Comparison of ENCODE assay signal across 21 mouse cellular contexts in the genomic region with DNA sequence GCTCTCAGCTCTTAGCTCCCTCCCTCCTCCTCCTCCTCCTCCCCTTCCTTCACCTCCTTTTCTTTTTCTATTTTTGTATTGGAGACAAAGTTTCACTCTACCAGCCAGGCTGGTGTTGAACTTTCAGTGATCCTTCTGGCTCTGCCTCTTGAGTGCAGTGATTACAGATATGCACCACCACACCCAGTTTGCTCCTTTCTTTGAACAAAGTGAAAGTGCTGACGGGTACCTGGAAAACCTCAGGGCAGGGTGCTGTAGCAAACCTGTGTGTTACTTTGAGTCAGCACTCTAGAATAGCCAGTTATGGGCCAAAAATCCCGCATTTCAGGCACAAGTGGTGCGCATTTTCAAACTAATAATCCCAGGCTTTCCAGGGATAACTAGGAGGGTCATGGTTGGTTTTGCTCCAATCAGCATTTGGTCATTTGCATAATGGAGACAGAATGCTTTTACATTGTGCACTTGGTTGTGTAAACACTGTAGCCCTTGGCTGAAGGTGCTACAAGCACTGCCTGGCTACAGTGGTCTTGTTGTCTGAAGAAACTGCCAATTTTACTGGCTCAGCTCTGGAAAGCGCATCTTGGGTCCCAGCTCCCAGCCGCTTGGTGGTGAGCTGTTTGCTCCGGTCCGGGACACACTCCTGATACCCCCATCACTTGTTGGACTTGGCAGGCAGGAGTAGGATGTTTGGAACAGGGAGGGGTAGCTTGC. TPM values are rescaled to one million over a fixed set of nuclear protein-coding genes. Genes with fewer than 3 reads are reported as not detected.
DNase-seq lines count a peak whose midpoint lies in the region; ATAC-seq and TF ChIP-seq lines count a peak whose summit lies in the region.
"Had no signal": no experiment of that assay in that cellular context is flagged by ENCODE, and none has a peak within 500 bp of the region (broad histone marks: within the 10 kb centered on the region; RNA-seq: fewer than 3 reads in every experiment).

No protein-coding gene starts in this region.

- TF ChIP-seq CTCF in lung, postnatal 0 days (IDR thresholded peaks at IDR 0.05), result no peak
- TF ChIP-seq CTCF in gastrocnemius, adult 2 months (IDR thresholded peaks at IDR 0.05), result no peak

- 0 out of 2 replicates have a peak overlapping the region, but pooled peaks have one; percentile 29 for H3K27ac ChIP-seq in heart, embryonic 10.5 days
- no peak overlapping the region for H3K27ac ChIP-seq in lung, postnatal 0 days (ENCODE audit: low read length)
- no peak overlapping the region for H3K27ac ChIP-seq in forebrain, embryonic 13.5 days
- peak overlapping the region; percentile 63; the same call in 1 of the 2 replicates for H3K27ac ChIP-seq in stomach, embryonic 15.5 days
- H3K27ac ChIP-seq in gastrocnemius, adult 2 months, result no peak overlapping the region
- H3K27ac ChIP-seq: hindbrain, embryonic 10.5 days; neural tube, embryonic 12.5 days had no signal

- H3K36me3 ChIP-seq in heart, embryonic 10.5 days, result no peaks in the 10 kb centered on the region
- H3K36me3 ChIP-seq in lung, postnatal 0 days (ENCODE audit: insufficient read depth, low read length), result no peaks in the 10 kb centered on the region
- no peaks in the 10 kb centered on the region for H3K36me3 ChIP-seq in forebrain, embryonic 13.5 days (ENCODE audit: poor library complexity, severe bottlenecking)
- H3K36me3 ChIP-seq in stomach, embryonic 15.5 days, result no peaks in the 10 kb centered on the region
- H3K36me3 ChIP-seq: hindbrain, embryonic 10.5 days; neural tube, embryonic 12.5 days had no signal

- H3K4me1 ChIP-seq in heart, embryonic 10.5 days, result peaks cover 16% of the 10 kb centered on the region
- H3K4me1 ChIP-seq in lung, postnatal 0 days (ENCODE audit: insufficient read depth, low read depth, low read length), result no peaks in the 10 kb centered on the region
- peaks cover 44% of the 10 kb centered on the region for H3K4me1 ChIP-seq in forebrain, embryonic 13.5 days
- peaks cover 16% of the 10 kb centered on the region; the same call in 1 of the 2 replicates for H3K4me1 ChIP-seq in stomach, embryonic 15.5 days

- no peak overlapping the region for H3K9ac ChIP-seq in lung, postnatal 0 days (replicated peaks; ENCODE audit: low read depth)
- no peak overlapping the region for H3K9ac ChIP-seq in forebrain, embryonic 13.5 days
- H3K9ac ChIP-seq in stomach, embryonic 15.5 days, result no peak overlapping the region
- H3K9ac ChIP-seq: neural tube, embryonic 12.5 days had no signal

- H3K4me2 ChIP-seq in lung, postnatal 0 days (replicated peaks; ENCODE audit: low read depth, low read length), result no peak overlapping the region
- no peak overlapping the region for H3K4me2 ChIP-seq in forebrain, embryonic 13.5 days
- no peak overlapping the region for H3K4me2 ChIP-seq in stomach, embryonic 15.5 days
- H3K4me2 ChIP-seq: heart, embryonic 11.5 days; neural tube, embryonic 12.5 days had no signal

- peak; percentile 50 for ATAC-seq in lung, postnatal 0 days
- peak; percentile 50; the same call in 1 of the 2 replicates for ATAC-seq in forebrain, embryonic 13.5 days
- peak; percentile 56; the same call in 1 of the 2 replicates for ATAC-seq in stomach, embryonic 15.5 days (ENCODE audit: insufficient read depth, low FRiP score, low read depth)

- no peak overlapping the region for H3K4me3 ChIP-seq in heart, embryonic 10.5 days
- H3K4me3 ChIP-seq in lung, postnatal 0 days (ENCODE audit: low read depth, low read length), result no peak overlapping the region
- H3K4me3 ChIP-seq in forebrain, embryonic 13.5 days, result no peak overlapping the region
- no peak overlapping the region for H3K4me3 ChIP-seq in stomach, embryonic 15.5 days (replicated peaks)
- H3K4me3 ChIP-seq in gastrocnemius, adult 2 months, result no peak overlapping the region
- H3K4me3 ChIP-seq: hindbrain, embryonic 10.5 days; neural tube, embryonic 12.5 days had no signal

- 60% methylated on average over 7 of the region's 7 CpGs for WGBS in heart, embryonic 10.5 days
- WGBS in lung, postnatal 0 days, result 38% methylated on average over 7 of the region's 7 CpGs
- 63% methylated on average over 7 of the region's 7 CpGs for WGBS in forebrain, embryonic 13.5 days
- 47% methylated on average over 7 of the region's 7 CpGs for WGBS in stomach, embryonic 15.5 days

- intact Hi-C loops in heart, postnatal 10 days (cut with DNase I), result no loop called here
- intact Hi-C loops in gastrocnemius, adult 2 months (cut with DNase I), result no loop called here

- TF ChIP-seq EP300 in lung, postnatal 0 days (IDR thresholded peaks at IDR 0.05), result no peak

- no peaks in the 10 kb centered on the region for H3K9me3 ChIP-seq in heart, embryonic 10.5 days
- no peaks in the 10 kb centered on the region for H3K9me3 ChIP-seq in lung, postnatal 0 days (ENCODE audit: low read length)
- no peaks in the 10 kb centered on the region for H3K9me3 ChIP-seq in forebrain, embryonic 13.5 days (replicated peaks)
- no peaks in the 10 kb centered on the region for H3K9me3 ChIP-seq in stomach, embryonic 15.5 days
- H3K9me3 ChIP-seq: hindbrain, embryonic 10.5 days; neural tube, embryonic 12.5 days had no signal

- DNase-seq in heart, embryonic 10.5 days (ENCODE audit: low spot score), result no peak
- no peak for DNase-seq in heart, postnatal 10 days
- DNase-seq in lung, postnatal 0 days (ENCODE audit: low spot score), result peak; percentile 27
- no peak for DNase-seq in lung, postnatal 25 days (ENCODE audit: low spot score)
- no peak for DNase-seq in gastrocnemius, adult 2 months
- no peak for DNase-seq in layer of hippocampus, postnatal 10 days (ENCODE audit: low spot score in 2 of 2)
- DNase-seq: adrenal gland, postnatal 14 days; cerebellum, adult 8-10 months; gastrocnemius, postnatal 10 days; kidney, adult 18-20 months; kidney, postnatal 4 days; layer of hippocampus, adult 9-11 months; midbrain, embryonic 14.5 days; right cerebral cortex, adult 18-20 months; right cerebral cortex, postnatal 4 days; thymus, postnatal 14 days had no signal

- H3K27me3 ChIP-seq in heart, embryonic 10.5 days (ENCODE audit: insufficient read depth, poor library complexity, severe bottlenecking), result peaks cover 15% of the 10 kb centered on the region; the same call in 1 of the 2 replicates
- no peaks in the 10 kb centered on the region for H3K27me3 ChIP-seq in lung, postnatal 0 days (replicated peaks; ENCODE audit: insufficient read depth, low read length)
- H3K27me3 ChIP-seq in forebrain, embryonic 13.5 days, result no peaks in the 10 kb centered on the region
- no peaks in the 10 kb centered on the region for H3K27me3 ChIP-seq in stomach, embryonic 15.5 days (replicated peaks)
- H3K27me3 ChIP-seq: neural tube, embryonic 12.5 days had no signal

RNA-seq across cellular contexts. Expression of a gene that starts 43.6 kb away (rescaled TPM):
- 4.5 and 4.6 TPM in 2 replicates for polyA plus RNA-seq in heart, embryonic 10.5 days (2016; fragmentation: Nextera tagmentation; extraction: Ambion mirVana)
- total RNA-seq in heart, postnatal 10 days (2021), result 10 to 100 TPM; 20.9 to 21.8 TPM
- 3.7 and 4.5 TPM in 2 replicates for polyA plus RNA-seq in lung, postnatal 0 days (2015; fragmentation: Nextera tagmentation; extraction: Ambion mirVana)
- 1.4 and 1.9 TPM in 2 replicates for polyA plus RNA-seq in forebrain, embryonic 13.5 days (2015; fragmentation: Nextera tagmentation; extraction: Ambion mirVana)
- polyA plus RNA-seq in stomach, embryonic 15.5 days (2015; fragmentation: Nextera tagmentation; extraction: Ambion mirVana), result 11.0 and 11.5 TPM in 2 replicates
- under 1 TPM; 0.77 to 0.81 TPM for total RNA-seq in gastrocnemius, adult 2 months (2021)
- 10 to 100 TPM; 24.9 to 25.9 TPM for total RNA-seq in layer of hippocampus, postnatal 10 days (2021)

Comparison
In these comparisons a context has a peak if more than half of its experiments do, and no peak if none do; other contexts are left out.
1. H3K27ac ChIP-seq: peak in heart, embryonic 10.5 days (single experiment) and stomach, embryonic 15.5 days (single experiment); none in lung, postnatal 0 days (single experiment), forebrain, embryonic 13.5 days (single experiment) and gastrocnemius, adult 2 months (single experiment).
2. Peak in every context shown above with its lines, with median percentiles within 50 percentile points of each other: ATAC-seq.